Mouse (Mus musculus) embryonic fibroblast, embryonic 13.5 days (primary cell): ENCODE data around the gene Crtc3. TPM values are rescaled to one million over a fixed set of nuclear protein-coding genes. Genes with fewer than 3 reads are reported as not detected.

Experiments used
- H3K27ac ChIP-seq: 2 replicates; pipeline ENCODE4 v1.5.1; 2012; ENCODE audit warnings: low read length, control low read depth, inconsistent platforms; ENCODE audit not compliant: insufficient read depth
- H3K4me1 ChIP-seq: 2 replicates; pipeline ENCODE4 v1.6.1; 2011; ENCODE audit warnings: low read length; ENCODE audit not compliant: control insufficient read depth, insufficient read depth
- H3K4me3 ChIP-seq: 2 replicates; pipeline ENCODE4 v1.5.1; 2011; ENCODE audit warnings: mild to moderate bottlenecking, control low read depth, low read length; ENCODE audit not compliant: insufficient read depth
- CTCF ChIP-seq: IDR thresholded peaks from 2 replicates; pipeline ENCODE4 v1.5.1; 2011; ENCODE audit warnings: mild to moderate bottlenecking, control low read depth, low read length, moderate library complexity, borderline replicate concordance; ENCODE audit not compliant: insufficient read depth
- POLR2A ChIP-seq: IDR thresholded peaks from 2 replicates; pipeline ENCODE4 v1.6.1; 2011; ENCODE audit warnings: low read depth, mild to moderate bottlenecking, control low read depth, low read length, moderate library complexity
- polyA plus RNA-seq: library from polyadenylated mRNA; stranded (reverse); fragments of >200 nt; gene quantifications from 2 replicates; pipeline ENCODE4 v1.2.4, GENCODE M21; 2011; ENCODE audit warnings: low read depth; ENCODE audit not compliant: missing spikeins, insufficient read length

The Crtc3 gene
- polyA plus RNA-seq, 1 experiment, result 27.7 TPM

DNA sequence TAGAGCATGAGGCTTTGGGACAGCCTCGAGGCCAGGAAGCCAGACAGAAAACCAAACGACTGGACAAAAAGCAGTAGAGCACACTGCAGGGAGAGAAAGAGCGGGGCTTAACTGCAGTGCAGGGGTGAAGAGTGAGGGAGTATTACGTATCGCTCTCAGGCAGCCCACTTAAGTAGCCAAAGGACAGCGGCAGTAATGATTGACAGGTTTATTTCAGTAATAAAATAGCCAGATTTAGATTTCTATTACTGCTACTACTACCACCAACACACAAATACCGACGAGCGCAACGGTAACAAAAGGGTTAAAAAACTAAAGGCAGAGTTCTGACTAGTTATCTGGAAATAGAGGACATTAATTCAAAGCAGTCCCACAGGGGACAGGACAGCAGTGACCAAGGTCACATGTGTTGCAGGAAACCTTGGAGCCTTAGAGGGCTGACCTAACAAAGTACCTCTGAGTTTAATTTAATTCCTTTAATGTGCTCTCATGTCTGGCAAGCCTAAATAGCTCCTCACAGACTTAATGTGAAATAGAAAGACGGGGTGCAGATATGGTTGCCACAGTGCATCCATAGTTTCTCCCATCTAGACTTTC is 76.4 kb downstream of the Crtc3 start:
- TF ChIP-seq CTCF, result no peak
- no peak for TF ChIP-seq POLR2A
- Histone ChIP-seq H3K4me1 (no peaks in the 10 kb centered on the region), H3K27ac (no peak overlapping the region), H3K4me3 (no peak overlapping the region)

DNA sequence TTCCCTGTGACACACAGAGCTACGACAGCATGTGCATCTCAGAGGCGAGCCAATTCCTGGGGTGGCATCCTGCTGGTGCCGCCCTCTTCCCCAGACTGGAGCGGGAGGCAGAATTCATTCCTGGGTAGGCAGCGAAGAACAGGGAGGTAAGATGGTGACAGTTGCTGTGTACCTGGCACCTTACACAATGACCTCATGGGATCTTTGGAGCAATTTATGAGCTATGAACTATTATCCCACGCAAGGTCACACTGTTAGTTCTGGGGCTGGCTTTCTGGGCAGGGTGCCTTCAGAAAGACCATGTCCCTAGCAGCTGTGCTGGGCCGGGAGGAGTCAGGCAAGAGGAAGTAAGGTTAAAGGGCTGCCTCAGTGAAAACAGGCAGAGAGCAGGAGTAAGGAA is 77.0 kb downstream of the Crtc3 start:
- no peak overlapping the region for H3K4me3 ChIP-seq
- no peaks in the 10 kb centered on the region for H3K4me1 ChIP-seq
- TF ChIP-seq CTCF, result no peak
- TF ChIP-seq POLR2A, result no peak
- H3K27ac ChIP-seq, result no peak overlapping the region

DNA sequence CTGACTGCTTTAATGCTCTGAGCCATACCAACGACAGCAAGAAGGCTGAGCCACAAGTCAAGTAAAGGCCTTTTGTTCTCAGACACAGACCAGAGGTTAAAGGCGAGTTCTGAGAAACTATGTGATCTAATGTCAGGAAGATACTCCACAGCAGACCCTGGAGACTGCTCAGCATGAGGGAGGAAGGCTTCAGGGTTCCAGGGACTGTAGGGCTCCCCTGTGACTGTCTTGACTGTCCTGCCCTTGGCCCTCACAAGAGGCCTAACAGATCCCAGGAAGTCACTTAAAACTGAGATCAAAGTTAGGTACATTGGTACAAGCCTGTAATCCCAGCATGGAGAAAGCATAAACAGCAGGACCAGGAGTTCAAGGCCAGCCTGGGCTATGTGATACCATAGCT is 81.2 kb downstream of the Crtc3 start:
- H3K27ac ChIP-seq, result no peak overlapping the region
- TF ChIP-seq POLR2A (no peak), CTCF (no peak)
- H3K4me3 ChIP-seq, result no peak overlapping the region
- no peaks in the 10 kb centered on the region for H3K4me1 ChIP-seq

DNA sequence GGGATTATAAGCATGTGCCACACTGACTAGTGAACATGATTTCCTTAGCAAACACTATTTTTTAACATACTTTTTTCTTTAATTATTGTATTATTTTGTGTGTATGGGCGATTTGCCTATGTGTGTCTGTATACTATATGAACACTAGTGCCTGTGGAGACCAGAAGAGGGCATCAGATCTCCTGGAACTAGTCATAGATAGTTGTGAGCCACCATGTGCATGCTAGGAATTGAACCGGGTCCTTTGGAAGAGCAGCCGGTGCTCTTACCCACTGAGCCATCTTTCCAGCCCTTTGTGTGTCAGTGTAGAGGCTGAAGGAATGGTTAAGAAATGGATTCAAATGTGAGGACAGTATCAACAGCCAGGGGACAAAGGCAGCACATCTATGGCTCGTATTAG is 82.2 kb downstream of the Crtc3 start:
- no peak for TF ChIP-seq CTCF
- Histone ChIP-seq H3K4me1 (no peaks in the 10 kb centered on the region), H3K27ac (no peak overlapping the region), H3K4me3 (no peak overlapping the region)

DNA sequence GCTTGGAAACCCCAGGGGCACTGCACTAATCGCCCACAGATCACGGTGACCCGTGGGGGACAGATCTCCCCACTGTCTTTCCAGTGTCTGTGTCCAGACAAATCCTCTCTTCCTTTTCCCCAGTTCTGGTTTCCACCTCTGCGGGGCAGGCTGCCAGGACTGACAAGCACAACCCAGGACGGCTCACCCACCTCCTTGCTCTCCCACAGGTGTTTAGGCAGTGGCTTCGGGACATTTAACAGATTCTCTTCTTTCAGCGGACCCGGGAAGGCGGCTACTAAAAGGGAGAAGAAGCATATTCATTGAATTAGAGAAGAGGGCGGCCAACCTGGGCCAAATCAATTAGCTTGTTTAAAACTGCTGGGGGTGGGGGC is 83.1 kb downstream of the Crtc3 start:
- TF ChIP-seq CTCF (no peak), POLR2A (no peak)
- no peak overlapping the region for H3K4me3 ChIP-seq
- H3K4me1 ChIP-seq, result no peaks in the 10 kb centered on the region
- no peak overlapping the region for H3K27ac ChIP-seq

DNA sequence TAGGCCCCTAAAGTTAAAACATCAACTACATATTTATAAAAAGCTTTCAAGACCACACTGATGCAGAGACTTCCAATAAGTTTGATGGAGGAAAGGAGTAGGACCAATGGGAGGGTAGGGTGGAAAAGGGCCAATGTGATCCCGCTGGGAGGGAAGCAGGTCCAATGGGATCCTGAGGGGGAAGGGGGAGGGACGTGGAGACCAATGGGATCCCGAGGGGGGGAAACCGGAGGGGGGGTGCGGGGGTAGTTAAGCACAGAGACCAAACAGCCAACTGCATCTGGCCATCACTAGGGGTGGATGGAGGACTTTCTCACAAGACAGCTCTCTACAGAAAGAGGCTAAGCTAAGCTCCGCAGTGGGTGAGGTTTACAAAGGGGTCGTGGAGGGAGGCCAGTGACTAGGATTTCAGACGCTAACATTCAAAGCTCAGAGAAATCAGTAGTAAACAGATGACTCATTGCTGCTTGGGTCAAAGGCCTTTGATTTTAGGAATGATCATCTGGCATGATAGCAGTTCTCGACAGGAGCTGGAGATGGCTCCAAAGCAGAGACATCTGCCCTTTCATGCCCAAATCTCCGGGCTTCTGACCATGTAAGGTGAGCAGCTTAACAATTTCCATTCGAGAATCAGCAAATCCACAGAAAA is 83.6 kb downstream of the Crtc3 start:
- no peaks in the 10 kb centered on the region for H3K4me1 ChIP-seq
- TF ChIP-seq CTCF, result no peak
- TF ChIP-seq POLR2A, result no peak
- no peak overlapping the region for H3K4me3 ChIP-seq
- H3K27ac ChIP-seq, result no peak overlapping the region

DNA sequence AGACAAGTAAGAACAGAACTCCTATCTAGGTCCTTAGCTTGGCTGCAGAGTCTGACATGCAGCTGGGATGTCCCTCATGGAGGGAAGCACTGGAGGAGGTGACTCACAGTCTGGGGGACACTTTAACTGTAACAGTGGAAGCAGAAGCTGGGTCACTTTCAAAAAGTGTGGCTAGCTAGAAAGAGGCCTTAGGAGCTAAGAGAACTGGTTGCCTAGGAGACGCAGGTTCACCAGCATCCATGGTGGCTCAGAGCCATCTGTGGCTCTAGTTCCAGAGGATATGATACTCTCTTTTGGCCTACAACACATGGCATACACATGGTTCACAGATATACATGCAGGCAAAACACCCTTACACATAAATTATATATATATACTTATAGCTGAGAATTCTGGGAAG is 86.1 kb downstream of the Crtc3 start:
- no peak overlapping the region for H3K27ac ChIP-seq
- TF ChIP-seq CTCF (no peak), POLR2A (no peak)
- H3K4me1 ChIP-seq, result no peaks in the 10 kb centered on the region; the same call in 1 of the 2 replicates
- no peak overlapping the region for H3K4me3 ChIP-seq

DNA sequence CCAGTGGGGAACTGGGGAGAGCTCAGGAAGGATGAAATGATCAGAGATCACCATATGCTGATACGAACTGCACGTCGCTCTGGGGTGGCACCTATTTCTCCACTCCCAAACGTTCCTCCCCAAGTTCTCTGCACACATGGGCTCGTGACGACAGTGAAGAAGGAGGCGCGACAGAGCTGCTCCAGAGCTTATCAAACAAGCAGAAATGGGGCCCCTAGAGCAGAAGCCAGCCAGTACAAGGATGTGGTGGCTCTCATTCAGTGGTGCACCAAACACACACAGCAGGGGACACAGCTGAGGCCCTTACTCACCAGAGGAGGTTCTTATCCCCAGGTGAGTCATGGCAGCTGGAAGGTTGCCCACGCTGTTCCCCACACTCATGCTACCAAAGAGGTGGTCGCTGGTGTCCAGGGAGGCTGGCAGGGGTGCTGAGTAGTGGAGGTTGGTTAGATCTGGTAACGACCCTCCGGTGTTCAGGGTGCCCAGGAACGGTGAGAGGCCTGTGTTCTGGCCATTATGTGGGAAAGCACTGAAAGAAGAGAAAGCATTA is 90.2 kb downstream of the Crtc3 start:
- TF ChIP-seq POLR2A (no peak), CTCF (no peak)
- Histone ChIP-seq H3K4me3 (no peak overlapping the region), H3K27ac (no peak overlapping the region), H3K4me1 (no peaks in the 10 kb centered on the region; the same call in 1 of the 2 replicates)

DNA sequence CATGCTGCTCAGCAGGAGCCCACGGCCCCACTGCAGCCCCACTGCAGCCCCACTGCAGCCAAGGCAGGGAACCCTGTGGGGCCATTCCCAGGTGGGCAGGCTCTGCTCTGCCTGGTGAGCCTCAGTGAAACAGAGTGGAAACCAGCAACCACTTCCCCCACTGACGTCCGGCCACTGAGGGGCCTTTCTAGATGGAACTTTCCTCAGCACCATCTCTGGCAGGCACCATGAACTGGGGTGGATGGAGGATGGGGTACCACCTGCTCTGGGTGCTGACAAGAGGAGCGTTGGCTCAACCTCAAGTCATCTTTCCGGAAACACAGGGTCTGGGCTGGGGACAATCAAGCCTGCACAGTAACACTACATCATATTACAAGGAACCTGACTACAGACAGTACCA is 90.8 kb downstream of the Crtc3 start:
- no peak overlapping the region for H3K27ac ChIP-seq
- no peaks in the 10 kb centered on the region; the same call in 1 of the 2 replicates for H3K4me1 ChIP-seq
- TF ChIP-seq CTCF (no peak), POLR2A (no peak)
- no peak overlapping the region for H3K4me3 ChIP-seq

DNA sequence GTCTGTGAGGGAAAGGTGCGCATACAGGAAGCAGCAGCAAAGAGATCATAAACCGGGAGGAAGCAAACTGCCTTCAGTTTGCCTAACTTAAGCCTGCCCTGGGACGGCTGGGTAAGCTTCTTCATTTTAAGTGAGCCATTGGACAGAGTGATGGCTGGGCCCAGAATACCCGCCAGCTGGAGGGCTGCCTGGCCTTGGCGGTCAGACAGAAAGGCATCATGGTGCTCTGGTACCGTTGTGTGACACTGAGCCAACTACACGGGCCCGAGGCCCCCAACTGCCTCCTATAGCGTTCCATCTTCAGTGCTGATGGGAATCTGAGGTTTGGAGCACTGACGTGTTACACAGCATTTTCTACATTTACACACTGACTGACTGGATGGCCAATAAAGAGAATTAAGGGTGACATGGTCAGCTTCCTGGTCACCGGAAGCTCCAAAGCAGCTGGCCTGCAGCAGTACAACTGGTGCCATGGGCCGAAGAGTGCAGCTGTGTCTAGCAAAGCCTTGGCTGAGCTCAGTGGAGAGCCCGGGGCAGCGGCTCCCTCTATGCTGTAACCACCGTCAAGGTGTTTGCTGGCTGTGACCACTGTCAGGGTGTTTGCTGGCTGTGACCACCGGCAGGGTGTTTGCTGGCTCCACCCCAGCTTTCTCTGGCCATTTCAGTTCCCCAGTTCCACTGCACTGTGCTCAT is 99.5 kb downstream of the Crtc3 start:
- no peak overlapping the region for H3K27ac ChIP-seq
- TF ChIP-seq POLR2A (no peak), CTCF (no peak)
- H3K4me3 ChIP-seq, result no peak overlapping the region
- peaks cover 4% of the 10 kb centered on the region; the same call in 1 of the 2 replicates for H3K4me1 ChIP-seq
